Mouse (Mus musculus): ENCODE results near the gene 1600012H06Rik.

DNA sequence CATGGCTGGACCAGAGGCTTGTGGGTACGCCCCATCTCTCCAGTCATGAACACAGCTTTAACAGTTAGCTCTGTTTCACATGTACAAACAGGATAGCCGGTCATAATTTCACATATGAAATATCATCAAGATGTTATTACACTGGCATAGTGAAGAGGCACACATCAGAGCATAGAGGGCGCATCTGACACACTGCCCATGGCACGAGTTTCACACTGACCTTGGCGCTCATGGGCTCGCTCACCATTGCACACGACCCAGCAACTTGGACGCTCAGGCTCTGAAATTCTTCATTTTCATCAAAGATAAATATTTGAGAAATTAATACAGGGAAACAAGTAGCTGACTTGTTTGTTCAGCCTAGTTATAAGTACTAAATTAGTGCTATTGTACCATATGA lies 25.1 kb upstream of the 1600012H06Rik start:
- no peak for TF ChIP-seq ZC3H11A (IDR thresholded peaks at IDR 0.05; ENCODE audit: borderline replicate concordance, low read depth, low read length)
- no peak for TF ChIP-seq ZNF384 (IDR thresholded peaks at IDR 0.05; ENCODE audit: low read depth, low read length)
- TF ChIP-seq HCFC1 (IDR thresholded peaks at IDR 0.05; ENCODE audit: borderline replicate concordance, insufficient read depth, low read length) = no peak
- TF ChIP-seq MAFK (IDR thresholded peaks at IDR 0.05; ENCODE audit: insufficient read depth, low read depth, low read length) = no peak
- no peak for TF ChIP-seq CHD2 (IDR thresholded peaks at IDR 0.05; ENCODE audit: low read depth, low read length)

All from ES-E14 (cell line).